Mouse (Mus musculus): ENCODE measurements around the gene Pde4d. TPM values are rescaled to one million over a fixed set of nuclear protein-coding genes. Genes with fewer than 3 reads are reported as not detected.

The Pde4d gene
- polyA plus RNA-seq, 1 experiment from 2014 or later = 29.2 TPM

DNA sequence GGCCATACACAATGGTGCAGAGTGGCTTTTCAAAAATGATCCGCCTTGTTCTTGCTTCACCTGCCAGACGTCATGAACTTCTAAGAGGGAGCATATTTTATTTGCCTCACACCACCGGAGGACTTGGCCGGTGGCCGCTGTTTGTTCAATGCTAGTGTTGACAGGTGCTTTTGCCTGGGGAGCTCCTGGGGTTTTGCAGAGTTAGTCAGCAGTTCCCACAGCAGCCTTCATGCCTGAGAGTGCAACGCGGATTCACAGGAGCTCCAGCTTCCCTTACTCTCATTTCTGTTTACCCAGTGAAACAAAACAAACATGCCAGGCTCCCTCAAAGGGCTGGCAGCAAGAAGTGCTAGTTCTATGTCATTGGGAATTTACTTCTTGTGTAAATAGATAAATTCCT lies 1031.7 kb downstream of the Pde4d start:
- peak overlapping the region; percentile 1; the same call in 1 of the 2 replicates for H3K4me2 ChIP-seq (ENCODE audit: low read length)
- H3K36me3 ChIP-seq (ENCODE audit: control insufficient read depth, insufficient read depth, low read length) = no peaks in the 10 kb centered on the region
- ATAC-seq (ENCODE audit: insufficient number of reproducible peaks, insufficient read depth, low FRiP score, low read depth) = 0 out of 2 replicates have a peak, but pooled peaks have one; percentile 31
- H3K4me3 ChIP-seq (ENCODE audit: control insufficient read depth in 1 of 2, insufficient read depth in 1 of 2, low read depth in 1 of 2, low read length in 2 of 2) = no peak overlapping the region
- no peak overlapping the region for H3K9ac ChIP-seq (ENCODE audit: low read length)
- 11% methylated on average over 7 of the region's 7 CpGs for WGBS
- H3K27me3 ChIP-seq (ENCODE audit: control insufficient read depth, insufficient read depth, low read length) = no peaks in the 10 kb centered on the region
- H3K27ac ChIP-seq (replicated peaks in 1 of 2; ENCODE audit: control insufficient read depth in 1 of 2, insufficient read depth in 1 of 2, low read depth in 2 of 2, low read length in 2 of 2) = no peak overlapping the region
- H3K4me1 ChIP-seq (ENCODE audit: control insufficient read depth in 2 of 2, insufficient read depth in 2 of 2, low read length in 2 of 2) = peaks cover 0 to 11% of the 10 kb centered on the region in 2 experiments; a peak in 2 of 4 replicates
- H3K9me3 ChIP-seq (ENCODE audit: control insufficient read depth, low read length) = no peaks in the 10 kb centered on the region

DNA sequence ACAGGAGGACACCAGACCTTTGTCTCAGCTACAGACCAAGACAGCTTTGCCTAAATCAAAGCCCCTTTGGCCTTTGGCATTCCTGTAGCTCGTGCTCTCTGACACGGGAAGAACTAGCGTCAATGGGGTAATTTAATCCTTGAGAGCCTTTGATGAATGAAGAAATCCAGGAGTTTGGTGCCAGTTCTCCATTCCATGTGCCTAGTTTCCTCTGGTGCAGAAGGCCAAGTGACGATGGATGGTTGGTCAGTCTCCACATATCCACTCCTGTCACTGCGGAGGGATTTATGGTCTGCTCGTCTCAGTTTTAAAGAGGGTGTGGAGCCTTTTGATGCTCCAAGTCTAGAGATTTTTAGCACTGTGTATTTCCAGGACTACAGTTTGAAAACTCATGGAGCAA lies 1036.4 kb downstream of the Pde4d start:
- Histone ChIP-seq H3K4me3 (ENCODE audit: control insufficient read depth in 1 of 2, insufficient read depth in 1 of 2, low read depth in 1 of 2, low read length in 2 of 2) (no peak overlapping the region), H3K36me3 (ENCODE audit: control insufficient read depth, insufficient read depth, low read length) (no peaks in the 10 kb centered on the region), H3K9me3 (ENCODE audit: control insufficient read depth, low read length) (no peaks in the 10 kb centered on the region), H3K27me3 (ENCODE audit: control insufficient read depth, insufficient read depth, low read length) (no peaks in the 10 kb centered on the region), H3K4me1 (ENCODE audit: control insufficient read depth in 2 of 2, insufficient read depth in 2 of 2, low read length in 2 of 2) (peaks cover 0 to 6% of the 10 kb centered on the region in 2 experiments; a peak in 2 of 4 replicates), H3K9ac (ENCODE audit: low read length) (no peak overlapping the region), H3K4me2 (ENCODE audit: low read length) (no peak overlapping the region), H3K27ac (replicated peaks in 1 of 2; ENCODE audit: control insufficient read depth in 1 of 2, insufficient read depth in 1 of 2, low read depth in 2 of 2, low read length in 2 of 2) (no peak overlapping the region)
- 72% methylated on average over 6 of the region's 6 CpGs for WGBS
- no peak for ATAC-seq (ENCODE audit: insufficient number of reproducible peaks, insufficient read depth, low FRiP score, low read depth)

DNA sequence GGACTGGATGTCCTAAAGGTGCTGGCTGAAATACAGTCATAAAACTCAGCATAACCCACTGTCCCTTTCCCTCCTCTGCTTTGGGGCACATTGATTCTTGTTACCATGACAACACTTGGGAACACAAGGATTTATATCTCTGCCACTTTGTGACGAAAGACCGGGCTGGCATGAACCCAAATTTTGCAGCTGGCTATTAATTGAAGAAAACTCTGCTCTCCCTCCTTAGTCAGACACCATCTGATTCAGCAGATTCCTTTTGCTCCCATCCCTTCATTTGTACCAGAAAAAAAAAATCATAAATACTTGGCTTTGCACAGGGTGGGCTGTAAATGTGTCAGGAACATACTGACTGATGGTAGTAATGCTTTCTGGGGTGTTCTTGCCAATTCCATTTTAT lies 1037.6 kb downstream of the Pde4d start:
- Histone ChIP-seq H3K9ac (ENCODE audit: low read length) (no peak overlapping the region), H3K4me3 (ENCODE audit: control insufficient read depth in 1 of 2, insufficient read depth in 1 of 2, low read depth in 1 of 2, low read length in 2 of 2) (no peak overlapping the region), H3K9me3 (ENCODE audit: control insufficient read depth, low read length) (no peaks in the 10 kb centered on the region), H3K36me3 (ENCODE audit: control insufficient read depth, insufficient read depth, low read length) (no peaks in the 10 kb centered on the region), H3K27ac (replicated peaks in 1 of 2; ENCODE audit: control insufficient read depth in 1 of 2, insufficient read depth in 1 of 2, low read depth in 2 of 2, low read length in 2 of 2) (no peak overlapping the region), H3K4me1 (ENCODE audit: control insufficient read depth in 2 of 2, insufficient read depth in 2 of 2, low read length in 2 of 2) (no peaks in the 10 kb centered on the region), H3K27me3 (ENCODE audit: control insufficient read depth, insufficient read depth, low read length) (no peaks in the 10 kb centered on the region), H3K4me2 (ENCODE audit: low read length) (no peak overlapping the region)
- ATAC-seq (ENCODE audit: insufficient number of reproducible peaks, insufficient read depth, low FRiP score, low read depth) = no peak
- 51% methylated on average over 2 of the region's 2 CpGs for WGBS

DNA sequence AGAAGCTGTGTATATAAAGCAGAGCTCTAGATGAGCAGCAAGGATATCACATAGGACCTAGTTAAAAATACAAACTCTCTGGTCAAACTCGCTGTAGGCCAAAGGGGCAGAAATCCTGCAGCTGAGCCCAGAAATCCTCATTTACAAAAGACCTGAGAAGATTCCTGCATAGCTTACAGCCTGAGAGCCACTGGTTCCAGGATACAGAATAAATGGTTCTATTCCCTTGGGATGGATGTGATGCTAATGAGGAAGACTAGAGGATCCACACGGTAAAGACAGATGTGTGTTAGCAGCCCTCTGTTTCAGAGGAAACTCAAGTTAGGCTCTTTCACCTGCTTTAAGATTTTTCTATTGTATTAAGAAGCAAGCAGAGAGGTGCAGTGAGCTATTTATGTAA lies 1041.1 kb downstream of the Pde4d start:
- no peak overlapping the region for H3K27ac ChIP-seq (replicated peaks in 1 of 2; ENCODE audit: control insufficient read depth in 1 of 2, insufficient read depth in 1 of 2, low read depth in 2 of 2, low read length in 2 of 2)
- H3K4me3 ChIP-seq (ENCODE audit: control insufficient read depth in 1 of 2, insufficient read depth in 1 of 2, low read depth in 1 of 2, low read length in 2 of 2) = no peak overlapping the region
- 69% methylated on average over 2 of the region's 2 CpGs for WGBS
- ATAC-seq (ENCODE audit: insufficient number of reproducible peaks, insufficient read depth, low FRiP score, low read depth) = no peak
- H3K36me3 ChIP-seq (ENCODE audit: control insufficient read depth, insufficient read depth, low read length) = no peaks in the 10 kb centered on the region
- no peaks in the 10 kb centered on the region for H3K27me3 ChIP-seq (ENCODE audit: control insufficient read depth, insufficient read depth, low read length)
- no peak overlapping the region for H3K9ac ChIP-seq (ENCODE audit: low read length)
- no peak overlapping the region for H3K4me2 ChIP-seq (ENCODE audit: low read length)
- no peaks in the 10 kb centered on the region for H3K9me3 ChIP-seq (ENCODE audit: control insufficient read depth, low read length)
- no peaks in the 10 kb centered on the region for H3K4me1 ChIP-seq (ENCODE audit: control insufficient read depth in 2 of 2, insufficient read depth in 2 of 2, low read length in 2 of 2)

DNA sequence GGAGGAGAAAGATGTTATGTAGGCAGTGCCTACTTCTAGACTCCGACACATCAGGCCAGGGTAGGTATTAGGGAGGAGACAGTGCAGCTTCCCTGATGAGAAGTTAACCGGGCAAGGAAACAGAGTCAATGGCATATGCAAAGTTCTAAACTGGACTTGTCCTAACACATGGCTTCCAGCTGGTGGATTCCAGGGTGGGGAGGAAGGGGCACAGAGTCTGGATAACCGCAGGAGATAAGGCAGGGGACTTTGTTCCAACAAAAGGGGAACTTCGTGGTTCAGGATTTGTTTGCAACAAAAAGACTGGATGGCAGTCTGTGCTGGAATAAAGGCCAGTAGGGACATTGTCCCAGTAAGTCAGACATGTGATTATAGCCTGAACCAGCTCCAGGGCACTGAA lies 1042.1 kb downstream of the Pde4d start:
- H3K4me2 ChIP-seq (ENCODE audit: low read length) = no peak overlapping the region
- ATAC-seq (ENCODE audit: insufficient number of reproducible peaks, insufficient read depth, low FRiP score, low read depth) = no peak
- no peaks in the 10 kb centered on the region for H3K27me3 ChIP-seq (ENCODE audit: control insufficient read depth, insufficient read depth, low read length)
- no peaks in the 10 kb centered on the region for H3K9me3 ChIP-seq (ENCODE audit: control insufficient read depth, low read length)
- no peak overlapping the region for H3K27ac ChIP-seq (replicated peaks in 1 of 2; ENCODE audit: control insufficient read depth in 1 of 2, insufficient read depth in 1 of 2, low read depth in 2 of 2, low read length in 2 of 2)
- H3K9ac ChIP-seq (ENCODE audit: low read length) = no peak overlapping the region
- 51% methylated on average over 4 of the region's 4 CpGs for WGBS
- H3K4me3 ChIP-seq (ENCODE audit: control insufficient read depth in 1 of 2, insufficient read depth in 1 of 2, low read depth in 1 of 2, low read length in 2 of 2) = no peak overlapping the region
- H3K36me3 ChIP-seq (ENCODE audit: control insufficient read depth, insufficient read depth, low read length) = no peaks in the 10 kb centered on the region
- H3K4me1 ChIP-seq (ENCODE audit: control insufficient read depth in 2 of 2, insufficient read depth in 2 of 2, low read length in 2 of 2) = no peaks in the 10 kb centered on the region

DNA sequence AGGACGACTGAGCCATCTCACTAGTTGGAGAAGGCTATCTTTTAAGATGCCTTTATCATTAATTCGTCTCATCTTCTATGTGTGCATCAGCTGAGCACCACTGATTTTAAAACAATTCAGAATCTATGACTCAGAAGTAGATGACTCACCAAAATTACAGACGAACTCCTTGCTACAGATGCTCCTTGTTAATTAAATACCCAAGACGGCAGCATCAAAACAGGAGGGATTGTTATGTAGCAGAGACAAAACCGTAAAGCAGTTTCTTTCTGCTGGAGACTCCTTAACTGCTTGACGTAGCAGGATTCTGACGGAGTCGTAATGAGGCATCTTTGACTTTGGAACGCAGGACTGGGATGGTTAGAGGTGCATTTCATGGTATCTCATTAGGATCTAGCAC lies 1050.6 kb downstream of the Pde4d start:
- H3K9me3 ChIP-seq (ENCODE audit: control insufficient read depth, low read length) = no peaks in the 10 kb centered on the region
- ATAC-seq (ENCODE audit: insufficient number of reproducible peaks, insufficient read depth, low FRiP score, low read depth) = no peak
- H3K4me3 ChIP-seq (ENCODE audit: control insufficient read depth in 1 of 2, insufficient read depth in 1 of 2, low read depth in 1 of 2, low read length in 2 of 2) = no peak overlapping the region
- H3K9ac ChIP-seq (ENCODE audit: low read length) = no peak overlapping the region
- no peaks in the 10 kb centered on the region for H3K4me1 ChIP-seq (ENCODE audit: control insufficient read depth in 2 of 2, insufficient read depth in 2 of 2, low read length in 2 of 2)
- no peak overlapping the region for H3K4me2 ChIP-seq (ENCODE audit: low read length)
- H3K27me3 ChIP-seq (ENCODE audit: control insufficient read depth, insufficient read depth, low read length) = no peaks in the 10 kb centered on the region
- 80% methylated on average over 9 of the region's 9 CpGs for whole genome bisulfite sequencing
- H3K36me3 ChIP-seq (ENCODE audit: control insufficient read depth, insufficient read depth, low read length) = no peaks in the 10 kb centered on the region
- no peak overlapping the region for H3K27ac ChIP-seq (replicated peaks in 1 of 2; ENCODE audit: control insufficient read depth in 1 of 2, insufficient read depth in 1 of 2, low read depth in 2 of 2, low read length in 2 of 2)

DNA sequence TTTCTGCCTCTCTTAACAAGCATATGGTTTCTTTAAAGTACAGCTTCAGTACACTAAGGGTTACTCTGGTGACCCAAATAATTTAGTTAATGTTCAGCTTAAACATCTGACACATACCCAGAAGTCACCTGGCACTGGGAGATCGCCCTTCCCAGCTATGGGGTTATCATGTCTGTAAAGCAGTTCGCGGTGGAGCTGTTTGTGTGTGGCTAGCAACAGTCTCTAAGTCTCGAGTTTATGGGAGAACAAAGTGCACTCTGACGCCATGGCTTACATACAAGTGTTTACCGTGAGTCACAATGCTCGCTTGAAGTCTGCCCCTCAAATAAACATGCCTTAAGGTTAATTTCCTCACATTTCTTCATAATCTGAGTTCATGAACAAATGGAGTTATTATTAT lies 1053.0 kb downstream of the Pde4d start:
- H3K27me3 ChIP-seq (ENCODE audit: control insufficient read depth, insufficient read depth, low read length) = no peaks in the 10 kb centered on the region
- no peak for ATAC-seq (ENCODE audit: insufficient number of reproducible peaks, insufficient read depth, low FRiP score, low read depth)

DNA sequence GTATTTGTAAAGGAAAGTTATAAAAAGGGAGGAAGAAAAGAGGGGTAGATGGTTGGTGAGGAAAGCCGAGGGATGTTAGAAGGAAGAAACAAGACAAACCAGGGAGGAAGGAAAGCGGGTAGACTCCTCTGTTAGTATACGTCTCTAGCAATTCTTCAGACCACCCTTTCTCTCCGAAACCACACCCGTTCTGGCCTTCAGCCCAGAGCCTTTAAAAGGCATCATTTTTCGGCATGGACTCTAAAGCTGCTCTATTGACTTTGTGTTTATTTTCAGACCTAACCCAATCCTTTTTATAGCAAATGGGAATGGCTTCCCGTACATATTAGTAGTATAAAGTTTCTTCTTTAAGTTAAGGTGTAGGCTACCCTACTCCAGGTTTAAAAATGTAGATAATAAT lies 1057.0 kb downstream of the Pde4d start:
- ATAC-seq (ENCODE audit: insufficient number of reproducible peaks, insufficient read depth, low FRiP score, low read depth) = no peak
- H3K4me2 ChIP-seq (ENCODE audit: low read length) = no peak overlapping the region
- H3K36me3 ChIP-seq (ENCODE audit: control insufficient read depth, insufficient read depth, low read length) = no peaks in the 10 kb centered on the region
- no peaks in the 10 kb centered on the region for H3K4me1 ChIP-seq (ENCODE audit: control insufficient read depth in 2 of 2, insufficient read depth in 2 of 2, low read length in 2 of 2)
- H3K27ac ChIP-seq (replicated peaks in 1 of 2; ENCODE audit: control insufficient read depth in 1 of 2, insufficient read depth in 1 of 2, low read depth in 2 of 2, low read length in 2 of 2) = no peak overlapping the region
- no peak overlapping the region for H3K9ac ChIP-seq (ENCODE audit: low read length)
- no peak overlapping the region for H3K4me3 ChIP-seq (ENCODE audit: control insufficient read depth in 1 of 2, insufficient read depth in 1 of 2, low read depth in 1 of 2, low read length in 2 of 2)
- WGBS = 72% methylated on average over 7 of the region's 7 CpGs
- H3K27me3 ChIP-seq (ENCODE audit: control insufficient read depth, insufficient read depth, low read length) = no peaks in the 10 kb centered on the region
- H3K9me3 ChIP-seq (ENCODE audit: control insufficient read depth, low read length) = no peaks in the 10 kb centered on the region

More for the DNA sequence above, 1053.0 kb downstream of the Pde4d start:
- Histone ChIP-seq H3K36me3 (ENCODE audit: control insufficient read depth, insufficient read depth, low read length) (no peaks in the 10 kb centered on the region), H3K27ac (replicated peaks in 1 of 2; ENCODE audit: control insufficient read depth in 1 of 2, insufficient read depth in 1 of 2, low read depth in 2 of 2, low read length in 2 of 2) (no peak overlapping the region), H3K9me3 (ENCODE audit: control insufficient read depth, low read length) (no peaks in the 10 kb centered on the region), H3K4me1 (ENCODE audit: control insufficient read depth in 2 of 2, insufficient read depth in 2 of 2, low read length in 2 of 2) (no peaks in the 10 kb centered on the region), H3K4me3 (ENCODE audit: control insufficient read depth in 1 of 2, insufficient read depth in 1 of 2, low read depth in 1 of 2, low read length in 2 of 2) (no peak overlapping the region), H3K9ac (ENCODE audit: low read length) (no peak overlapping the region), H3K4me2 (ENCODE audit: low read length) (no peak overlapping the region)
- 60% methylated on average over 7 of the region's 7 CpGs for WGBS
